Mouse (Mus musculus) retina, postnatal 1 day (tissue): ENCODE data around the gene Scd4.

Experiments
- DNase-seq: peaks from one replicate; pipeline ENCODE4 v3.0.0-alpha.2; 2012

Scd4 gene

GRCm38 (mm10) chr19:44332833-44333623 lies at the start of gene Scd4:
Gene Scd4 (plus strand): TSS chr19:44333092.
- DNase-seq: no peak

- no peak for DNase-seq
Measured at GRCm38 (mm10) chr19:44283157-44284024, 49.5 kb upstream of the Scd4 start.

- DNase-seq: peak; percentile 99
Measured at GRCm38 (mm10) chr19:44284025-44284695, 48.7 kb upstream of the Scd4 start.

- DNase-seq: no peak
Measured at GRCm38 (mm10) chr19:44284723-44285122, 48.2 kb upstream of the Scd4 start.

GRCm38 (mm10) chr19:44285554-44285953 lies 47.3 kb upstream of the Scd4 start:
- DNase-seq: no peak

- no peak for DNase-seq
Measured at GRCm38 (mm10) chr19:44286109-44286508, 46.8 kb upstream of the Scd4 start.

GRCm38 (mm10) chr19:44287415-44288110 lies 45.3 kb upstream of the Scd4 start:
- no peak for DNase-seq

- DNase-seq: no peak
Measured at GRCm38 (mm10) chr19:44292083-44292482, 40.8 kb upstream of the Scd4 start.

GRCm38 (mm10) chr19:44292483-44292882 lies 40.4 kb upstream of the Scd4 start:
- DNase-seq: no peak

- DNase-seq: peak; percentile 62
Measured at GRCm38 (mm10) chr19:44292941-44293768, 39.7 kb upstream of the Scd4 start, which contains the start of gene Scd2. Gene Scd2 (plus strand): TSS chr19:44293674.

- DNase-seq: peak; percentile 99
Measured at GRCm38 (mm10) chr19:44293769-44294551, 38.9 kb upstream of the Scd4 start.

- DNase-seq: peak; percentile 94
Measured at GRCm38 (mm10) chr19:44294588-44295041, 38.3 kb upstream of the Scd4 start.

- no peak for DNase-seq
Measured at GRCm38 (mm10) chr19:44295251-44295650, 37.6 kb upstream of the Scd4 start.

- peak; percentile 89 for DNase-seq
Measured at GRCm38 (mm10) chr19:44295741-44296140, 37.2 kb upstream of the Scd4 start.

GRCm38 (mm10) chr19:44296186-44296585 lies 36.7 kb upstream of the Scd4 start:
- no peak for DNase-seq

GRCm38 (mm10) chr19:44297068-44297760 lies 35.7 kb upstream of the Scd4 start:
- DNase-seq: no peak

- DNase-seq: no peak
Measured at GRCm38 (mm10) chr19:44297862-44298261, 35.0 kb upstream of the Scd4 start.

- no peak for DNase-seq
Measured at GRCm38 (mm10) chr19:44299078-44299477, 33.8 kb upstream of the Scd4 start.

GRCm38 (mm10) chr19:44299902-44300301 lies 33.0 kb upstream of the Scd4 start:
- no peak for DNase-seq

- no peak for DNase-seq
Measured at GRCm38 (mm10) chr19:44300520-44300919, 32.4 kb upstream of the Scd4 start.
